Mouse (Mus musculus): ENCODE data around the gene Trove2.

Gene Trove2

DNA sequence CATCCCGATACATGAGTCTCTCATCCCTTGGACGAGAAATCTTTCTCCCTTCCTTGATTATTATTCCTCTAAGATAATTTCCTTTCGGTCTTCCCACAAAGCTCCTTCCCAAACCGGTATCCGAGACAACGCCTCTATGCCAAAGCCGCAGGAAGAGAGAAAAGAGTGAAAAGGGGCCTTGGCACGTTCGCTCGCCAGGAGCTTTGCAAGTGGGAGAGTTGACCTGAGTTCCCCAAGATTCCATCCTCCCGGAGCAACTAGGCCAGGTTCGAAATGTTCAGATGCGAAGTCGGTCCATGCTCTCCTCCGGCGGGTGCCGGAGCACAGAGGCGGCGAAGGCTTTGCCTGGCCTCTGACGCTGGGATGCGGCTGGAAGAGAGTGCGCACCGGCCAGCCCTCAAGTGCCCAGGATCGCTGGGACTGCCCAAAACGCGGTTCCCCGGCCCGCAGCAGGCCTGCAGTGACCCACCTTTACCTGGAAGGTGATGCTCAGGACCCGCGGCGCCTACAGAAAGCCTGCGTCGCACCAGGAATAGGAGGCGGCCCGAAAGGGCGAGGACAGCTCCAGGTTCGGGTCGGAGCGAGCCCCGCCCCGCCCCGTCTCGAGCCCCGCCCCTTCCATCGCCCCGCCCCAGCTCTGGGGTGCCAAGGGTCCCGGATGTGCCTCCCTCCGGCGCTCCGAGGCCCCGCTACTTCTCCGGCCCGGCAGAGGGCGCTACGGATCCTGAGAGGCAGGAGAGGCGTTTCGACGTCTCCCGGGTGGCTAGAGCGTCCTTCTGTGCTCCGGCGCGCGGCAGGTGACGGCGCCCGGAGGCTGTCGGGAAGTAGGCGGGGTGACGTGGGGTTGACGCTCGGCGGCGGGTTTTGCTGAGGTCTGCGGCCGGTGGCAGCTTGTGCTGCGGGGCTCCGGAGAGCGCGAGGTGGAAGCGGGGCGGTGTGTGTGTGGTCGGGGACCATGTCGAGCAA, at the start of gene Trove2, which contains the start of gene Uchl5:
TSS of gene Trove2 (minus strand) at position 623 of the 966 bp plus-strand sequence.
TSS of gene Uchl5 (plus strand) at position 827 of the 966 bp plus-strand sequence.
- peak; percentile 99 for DNase-seq

GRCm38 (mm10) chr1:143822677-143823076, 45.8 kb upstream of the Trove2 start:
- no peak for DNase-seq

DNA sequence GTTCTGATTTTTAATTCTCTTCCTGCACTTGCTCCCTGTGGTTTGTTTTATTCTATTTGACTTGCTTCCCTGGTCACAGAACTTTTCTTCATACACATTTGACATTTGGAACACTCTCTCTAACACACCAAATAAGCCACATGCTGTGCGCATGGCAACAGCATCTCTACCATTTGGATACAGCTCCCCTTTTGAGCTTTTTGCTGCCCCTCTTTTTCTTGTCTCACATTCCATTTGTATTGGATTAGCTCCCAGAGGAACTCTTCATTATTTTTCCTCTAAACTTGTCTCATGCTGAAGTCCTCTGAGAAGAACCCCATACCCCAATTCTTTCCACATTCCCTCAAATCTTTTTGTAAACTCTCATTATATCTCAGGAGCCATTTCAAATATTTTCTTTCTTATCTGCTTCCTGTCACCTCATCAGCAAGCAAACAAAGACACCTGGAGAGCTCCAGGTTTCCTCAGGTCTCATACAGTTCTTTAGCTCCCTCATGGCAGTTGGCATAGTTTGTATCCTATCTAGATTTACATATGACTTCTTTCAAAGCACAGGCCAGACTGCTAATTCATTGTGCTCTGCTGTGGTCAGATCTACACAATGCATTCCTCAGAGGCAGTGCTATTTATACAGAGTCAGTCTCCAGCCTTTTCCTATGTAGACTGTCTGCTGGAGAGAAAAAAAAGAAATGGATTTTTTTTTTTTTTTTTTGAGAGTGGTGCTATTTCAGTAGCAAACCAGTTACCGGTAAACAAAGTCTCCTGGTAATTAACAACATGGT, 43.4 kb upstream of the Trove2 start:
- DNase-seq = no peak

DNA sequence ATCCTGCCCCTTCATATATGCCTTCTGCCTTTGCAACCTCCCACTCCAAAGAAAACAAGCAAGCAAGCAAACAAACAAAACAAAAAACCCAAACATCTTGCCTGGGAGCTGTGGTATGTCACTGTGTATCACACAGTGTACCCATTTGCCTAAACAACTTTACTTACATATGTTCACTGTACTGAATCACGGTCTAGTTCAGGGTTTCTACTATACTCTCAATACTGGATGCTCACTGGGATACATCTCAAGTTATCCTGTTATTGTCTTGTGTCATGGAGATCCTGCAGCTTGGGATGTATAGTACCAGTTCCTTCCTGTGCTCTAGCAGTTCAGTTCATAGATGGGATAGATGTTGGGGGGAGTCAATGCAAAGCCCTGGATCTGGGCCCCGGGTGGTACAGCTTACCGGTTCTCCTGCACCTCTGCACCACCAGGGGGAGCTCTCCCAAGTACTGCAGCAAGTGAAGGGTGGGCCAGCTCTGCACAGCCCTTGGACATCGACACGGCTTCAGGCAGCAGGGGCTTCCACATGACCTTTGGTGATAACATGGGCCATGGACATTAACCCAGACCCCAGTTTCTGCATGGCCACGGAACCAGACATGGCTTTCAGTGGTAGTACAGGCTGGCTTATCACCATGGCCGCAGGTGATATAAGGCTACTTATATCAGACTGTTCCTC, 37.0 kb upstream of the Trove2 start:
- DNase-seq = peak; percentile 80

DNA sequence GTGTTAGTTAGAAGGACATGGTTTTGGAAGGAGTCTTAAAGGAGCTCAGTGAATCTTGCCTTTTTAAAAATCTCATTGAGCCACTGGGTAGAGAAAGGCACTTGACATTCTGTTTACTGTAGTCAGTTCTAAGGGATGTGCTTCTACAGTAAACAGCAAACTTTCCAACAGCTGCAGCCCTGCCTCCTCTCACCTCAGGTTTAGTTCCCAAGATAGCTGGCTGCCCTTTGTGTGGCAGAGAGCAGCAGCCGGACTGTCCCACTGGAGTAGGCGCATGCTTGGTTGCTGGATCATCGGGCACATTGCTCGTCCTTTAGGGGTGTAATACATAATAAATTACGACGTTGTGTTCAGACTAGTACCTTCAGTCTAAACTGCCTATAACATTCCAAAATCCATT, 32.2 kb upstream of the Trove2 start:
- DNase-seq = no peak

DNA sequence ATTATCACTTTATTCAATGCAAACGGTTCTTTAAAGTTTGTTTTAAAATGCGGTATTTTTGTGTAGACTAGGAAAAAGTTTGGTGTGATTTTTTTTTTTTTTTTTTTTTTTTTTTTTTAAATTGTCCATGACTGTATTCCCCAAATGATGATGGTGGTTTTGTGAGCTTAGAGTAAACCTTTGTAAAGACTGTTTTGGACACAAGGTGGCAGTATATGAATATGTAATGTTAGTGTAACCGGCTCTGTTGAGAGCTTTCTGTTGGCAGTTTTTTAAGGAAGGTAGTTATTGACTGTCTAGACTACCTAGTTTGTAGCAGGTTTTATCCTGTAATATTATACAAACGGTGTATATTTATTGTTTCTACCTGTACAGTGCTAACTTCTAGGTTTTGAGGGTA, 26.7 kb upstream of the Trove2 start:
- DNase-seq = no peak

- DNase-seq = no peak
Observed at GRCm38 (mm10) chr1:143788584-143789227, 11.8 kb upstream of the Trove2 start.

GRCm38 (mm10) chr1:143777558-143778218, 820 bp upstream of the Trove2 start:
- DNase-seq = no peak

- no peak for DNase-seq
Observed at GRCm38 (mm10) chr1:143773909-143774308, 3.0 kb downstream of the Trove2 start.

DNA sequence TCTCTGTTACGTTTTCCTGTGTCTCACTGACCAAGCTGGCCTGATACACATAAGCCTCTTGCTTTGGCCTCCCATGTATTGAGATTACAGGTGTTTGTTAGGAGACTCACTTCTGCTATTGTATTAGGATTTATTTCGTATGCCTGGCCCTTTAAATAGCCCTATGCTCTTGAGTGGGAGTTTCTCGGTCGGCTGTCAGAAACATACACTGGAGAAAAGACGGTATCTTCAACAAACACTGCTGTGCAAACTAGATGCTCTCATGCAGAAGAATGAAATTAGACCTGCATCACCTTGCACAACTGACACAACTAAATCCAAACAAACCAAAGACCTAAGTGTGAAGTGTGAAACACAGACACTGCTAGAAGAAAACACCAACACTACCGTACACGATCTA, 3.8 kb downstream of the Trove2 start:
- DNase-seq = no peak

DNA sequence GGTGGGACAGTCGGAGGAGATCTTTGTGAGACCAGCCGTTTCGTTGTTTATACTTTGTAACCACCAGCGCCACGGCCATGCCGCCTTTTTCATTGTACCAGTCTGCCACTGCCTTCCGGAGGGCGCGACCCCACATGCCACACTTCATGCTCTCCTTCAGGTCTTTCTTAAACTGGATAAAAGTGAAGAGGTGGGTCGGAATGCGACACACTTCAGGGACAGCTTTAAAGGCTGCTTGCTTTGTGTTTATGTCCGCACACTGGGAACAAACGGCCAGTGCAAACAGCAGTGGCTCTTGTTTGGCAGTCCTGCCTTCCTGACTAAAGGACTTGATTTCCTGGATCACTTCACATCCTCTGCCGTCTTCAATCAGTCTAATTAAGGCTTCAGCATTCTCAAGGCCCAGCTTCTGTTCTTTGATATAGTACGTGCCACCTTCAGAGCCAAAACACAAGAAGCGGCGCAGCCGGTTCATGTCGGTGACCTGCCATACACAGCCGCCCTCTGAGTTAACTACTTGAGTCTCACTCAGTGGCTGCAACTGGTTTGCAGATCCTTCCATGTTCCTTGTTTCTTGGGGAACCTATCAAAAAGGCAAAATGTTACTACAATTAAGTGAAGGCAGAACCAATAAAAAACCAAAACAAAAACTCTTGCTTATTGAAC, 6.3 kb downstream of the Trove2 start:
- DNase-seq = no peak

GRCm38 (mm10) chr1:143766238-143766637, 10.6 kb downstream of the Trove2 start:
- no peak for DNase-seq

GRCm38 (mm10) chr1:143765801-143766200, 11.1 kb downstream of the Trove2 start:
- DNase-seq = no peak

- DNase-seq = no peak
Observed at GRCm38 (mm10) chr1:143764443-143764842, 12.4 kb downstream of the Trove2 start.

- no peak for DNase-seq
Observed at GRCm38 (mm10) chr1:143762159-143762558, 14.7 kb downstream of the Trove2 start.

- no peak for DNase-seq
Observed at GRCm38 (mm10) chr1:143745871-143746270, 31.0 kb downstream of the Trove2 start.

DNA sequence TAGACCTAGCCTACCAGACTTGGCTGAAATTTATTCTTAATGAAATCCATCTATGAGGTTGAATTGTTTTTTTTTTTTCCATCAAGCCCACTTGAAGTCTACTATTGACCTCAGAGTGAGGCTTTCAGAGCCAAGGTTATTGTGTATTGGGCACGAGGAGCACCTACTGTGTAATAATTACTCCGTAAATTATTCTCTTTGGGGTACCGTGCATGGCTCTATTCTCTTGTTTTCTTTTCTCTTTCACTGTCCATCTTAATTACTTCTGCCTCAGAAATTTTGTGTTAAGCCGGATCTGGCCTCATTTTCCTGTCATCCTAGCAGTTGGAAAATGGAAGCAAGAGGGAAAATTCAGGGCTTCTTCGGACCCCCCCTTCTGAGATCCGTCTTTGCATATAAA, 34.7 kb downstream of the Trove2 start:
- DNase-seq = no peak

DNA sequence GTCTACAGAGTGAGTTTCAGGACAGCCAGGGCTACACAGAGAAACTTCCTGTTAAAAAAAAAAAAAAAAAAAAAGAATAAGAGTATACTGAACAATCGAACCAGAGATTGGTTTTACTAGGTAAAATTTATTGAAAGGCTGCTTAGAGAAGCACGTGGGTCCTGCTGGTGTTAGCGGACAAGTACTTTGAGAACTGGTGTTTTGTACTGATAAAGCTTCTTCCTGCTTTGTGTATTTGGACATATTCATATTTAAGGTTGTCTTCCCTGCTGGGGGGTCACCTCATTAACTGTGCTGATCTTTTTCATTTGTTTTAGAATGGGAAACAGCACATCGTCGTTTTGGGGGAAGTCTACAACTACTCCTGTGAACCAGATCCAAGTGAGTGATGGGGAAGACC, 35.5 kb downstream of the Trove2 start:
- no peak for DNase-seq

GRCm38 (mm10) chr1:143740581-143740980, 36.3 kb downstream of the Trove2 start:
- no peak for DNase-seq

- DNase-seq = peak; percentile 89
Observed at GRCm38 (mm10) chr1:143739361-143740350, 37.2 kb downstream of the Trove2 start.
